Mouse (Mus musculus) testis, adult 2 months (tissue): ENCODE data around the gene Rnf26.
A peak's percentile ranks its signal among the peaks of the same experiment; 100 is the strongest.

Source experiments
- CTCF ChIP-seq: fragments of 200-500 bp; IDR thresholded peaks from 2 replicates; pipeline ENCODE4 v1.5.1; 2012; ENCODE audit warnings: low read depth, mild to moderate bottlenecking, inconsistent platforms, low read length, moderate library complexity; ENCODE audit not compliant: control insufficient read depth, insufficient read depth, insufficient replicate concordance
- POLR2A ChIP-seq: fragments of 200-500 bp; IDR thresholded peaks from 2 replicates; pipeline ENCODE4 v1.6.1; 2012; ENCODE audit warnings: low read depth, mild to moderate bottlenecking, inconsistent platforms, low read length, moderate library complexity; ENCODE audit not compliant: control insufficient read depth

DNA sequence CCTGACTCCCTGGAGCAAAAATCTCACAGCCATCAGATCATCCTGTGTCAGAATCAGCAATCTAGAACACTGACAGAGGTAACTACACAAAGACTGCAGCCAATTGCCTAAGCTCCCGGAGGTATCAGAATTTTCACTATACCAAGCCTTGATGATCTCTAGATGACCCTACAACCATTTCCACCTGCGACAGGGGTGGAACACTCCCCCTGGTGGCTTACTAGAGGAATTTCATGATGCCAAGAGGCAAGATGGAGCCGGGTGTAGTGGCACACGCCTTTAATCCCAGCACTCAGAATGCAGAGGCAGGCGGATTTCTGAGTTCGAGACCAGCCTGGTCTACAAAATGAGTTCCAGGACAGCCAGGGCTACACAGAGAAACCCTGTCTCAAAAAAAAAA is 11.0 kb upstream of the Rnf26 start:
- peak; percentile 41; the same call in 1 of the 2 replicates for TF ChIP-seq CTCF
- TF ChIP-seq POLR2A: no peak
